Mouse (Mus musculus): ENCODE measurements around the gene Ski.

The Ski gene

DNA sequence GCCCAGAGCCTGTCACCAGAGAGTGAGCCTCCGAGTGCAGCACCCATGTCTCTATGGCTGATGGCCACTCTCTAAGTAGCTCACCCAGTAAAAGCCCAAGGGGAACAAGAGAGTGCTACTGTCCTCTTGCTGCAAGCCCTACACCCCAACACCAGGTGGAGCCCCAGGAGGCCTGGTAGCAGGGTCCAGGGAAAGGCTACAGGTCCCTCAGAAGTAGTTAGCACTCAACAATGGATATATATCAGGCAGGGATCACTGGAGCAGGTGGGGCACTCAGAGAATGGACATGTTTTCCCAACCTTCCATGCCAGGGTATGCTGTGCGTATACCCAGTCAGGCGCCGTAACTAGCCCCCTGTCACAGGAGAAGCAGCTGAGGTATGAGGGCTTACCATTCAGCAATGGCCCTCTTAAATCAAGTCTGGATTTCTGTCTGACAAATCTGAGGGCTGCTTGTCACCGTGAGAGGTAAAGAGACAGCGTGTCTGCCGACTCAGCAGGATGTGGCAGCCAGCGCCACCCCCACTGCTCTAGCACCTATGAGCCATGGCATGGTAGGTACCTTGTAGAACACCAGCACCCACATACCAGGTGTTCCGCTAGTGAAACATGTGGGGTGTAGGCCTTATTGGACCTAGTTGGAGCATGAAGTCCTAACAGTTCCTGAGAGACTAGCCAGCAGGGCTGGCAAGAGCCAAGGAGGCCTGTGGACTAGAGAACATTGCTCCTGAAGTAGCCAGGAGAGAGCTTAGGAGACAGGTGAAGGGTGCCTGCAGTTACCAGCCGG, 93.1 kb downstream of the Ski start:
- 67% methylated on average over 10 of the region's 10 CpGs for WGBS

DNA sequence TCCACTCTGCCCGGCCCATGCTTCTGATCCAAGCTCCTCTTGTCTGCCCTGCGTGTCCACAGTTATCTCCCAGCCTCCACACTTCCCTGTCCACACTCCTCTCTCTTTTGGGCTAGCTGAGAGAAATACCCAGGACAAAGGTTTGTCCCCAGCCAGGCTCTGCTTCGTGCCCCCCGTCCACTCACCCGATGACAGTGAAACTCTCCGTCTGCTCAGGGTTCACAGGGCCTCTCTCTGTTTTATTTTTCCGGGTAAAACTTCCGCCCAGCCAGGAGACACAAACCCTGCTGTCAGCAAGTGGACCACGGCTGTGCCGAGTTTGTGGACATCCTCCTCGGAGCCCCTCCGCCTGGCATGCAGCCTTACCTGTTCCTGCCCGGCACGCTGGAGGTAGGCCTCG, 94.0 kb downstream of the Ski start:
- WGBS = 96% methylated on average over 15 of the region's 15 CpGs

DNA sequence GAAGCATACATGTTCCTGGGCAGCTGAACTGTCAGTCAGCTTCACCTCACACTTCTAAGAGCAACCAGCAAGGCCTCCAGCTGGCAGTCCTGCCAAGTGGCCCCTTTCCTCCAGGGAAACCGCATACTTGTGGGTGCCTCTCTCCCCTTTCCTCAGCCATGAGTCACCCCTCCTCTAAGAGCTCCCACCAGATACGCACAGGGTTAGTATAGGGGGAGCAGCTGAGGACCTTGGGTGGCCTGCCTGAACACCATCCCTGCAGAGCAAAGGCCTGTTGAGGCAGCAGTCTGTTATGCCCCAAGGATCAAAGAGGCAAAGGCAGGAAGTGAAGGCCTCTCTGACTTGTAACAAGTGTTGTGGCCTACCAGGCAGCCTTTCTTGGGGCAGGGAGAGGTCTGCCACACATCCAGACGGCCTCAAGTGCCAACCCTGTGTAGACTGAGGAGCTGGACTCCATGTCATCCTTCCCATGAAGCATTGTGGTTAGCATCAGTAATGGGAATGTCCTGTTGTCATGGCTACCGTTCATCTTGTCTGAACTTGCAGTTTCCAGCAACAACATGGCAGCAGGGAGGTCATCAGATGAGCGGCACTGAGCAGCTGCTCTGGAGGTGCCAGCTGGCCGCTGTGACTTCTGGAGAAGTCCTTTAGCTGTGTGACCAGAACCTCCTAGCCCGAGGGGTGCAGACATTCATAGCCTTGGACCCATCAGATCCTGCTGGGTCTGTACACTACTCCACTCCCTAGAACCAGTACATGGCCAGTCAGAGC, 95.6 kb downstream of the Ski start:
- 82% methylated on average over 7 of the region's 7 CpGs for WGBS

DNA sequence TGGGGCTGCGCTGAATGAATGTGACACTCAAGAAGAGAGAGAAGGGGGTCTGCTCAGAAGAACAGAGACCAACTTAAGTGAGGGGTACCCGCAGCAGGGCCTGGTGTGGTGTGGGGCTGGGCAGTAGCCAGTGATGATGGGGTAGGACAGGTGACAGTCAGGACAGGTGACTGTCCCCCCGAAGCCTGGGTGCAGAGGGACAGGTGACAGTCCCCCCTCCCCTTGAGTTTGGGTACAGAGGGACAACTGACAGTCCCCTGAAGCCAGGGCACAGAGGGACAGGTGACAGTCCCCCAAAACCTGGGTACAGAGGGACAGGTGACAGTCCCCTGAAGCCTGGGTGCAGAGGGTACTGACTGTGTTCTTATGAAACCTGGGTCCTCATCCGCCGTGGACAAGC, 96.2 kb downstream of the Ski start:
- WGBS = 97% methylated on average over 5 of the region's 5 CpGs

DNA sequence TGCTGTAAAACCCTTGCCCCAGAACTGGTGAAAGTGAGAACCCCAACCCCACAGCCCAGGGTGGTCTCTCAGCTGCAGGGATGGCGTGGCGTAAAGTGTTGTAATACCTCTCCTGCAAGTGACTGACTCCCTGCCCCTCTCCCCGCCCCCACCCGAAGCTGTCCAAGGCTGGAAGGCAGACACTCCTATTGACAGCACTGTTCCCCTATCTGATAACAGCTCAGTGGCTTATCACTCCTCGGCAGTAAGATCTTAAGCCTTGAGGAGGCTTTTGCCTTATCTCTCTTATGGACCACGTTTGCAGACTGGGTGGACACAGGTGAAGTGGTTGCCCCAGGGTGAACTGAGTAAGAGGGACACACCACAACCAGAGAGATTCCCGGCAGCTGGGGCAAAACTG, 97.1 kb downstream of the Ski start:
- 91% methylated on average over 7 of the region's 7 CpGs for WGBS

DNA sequence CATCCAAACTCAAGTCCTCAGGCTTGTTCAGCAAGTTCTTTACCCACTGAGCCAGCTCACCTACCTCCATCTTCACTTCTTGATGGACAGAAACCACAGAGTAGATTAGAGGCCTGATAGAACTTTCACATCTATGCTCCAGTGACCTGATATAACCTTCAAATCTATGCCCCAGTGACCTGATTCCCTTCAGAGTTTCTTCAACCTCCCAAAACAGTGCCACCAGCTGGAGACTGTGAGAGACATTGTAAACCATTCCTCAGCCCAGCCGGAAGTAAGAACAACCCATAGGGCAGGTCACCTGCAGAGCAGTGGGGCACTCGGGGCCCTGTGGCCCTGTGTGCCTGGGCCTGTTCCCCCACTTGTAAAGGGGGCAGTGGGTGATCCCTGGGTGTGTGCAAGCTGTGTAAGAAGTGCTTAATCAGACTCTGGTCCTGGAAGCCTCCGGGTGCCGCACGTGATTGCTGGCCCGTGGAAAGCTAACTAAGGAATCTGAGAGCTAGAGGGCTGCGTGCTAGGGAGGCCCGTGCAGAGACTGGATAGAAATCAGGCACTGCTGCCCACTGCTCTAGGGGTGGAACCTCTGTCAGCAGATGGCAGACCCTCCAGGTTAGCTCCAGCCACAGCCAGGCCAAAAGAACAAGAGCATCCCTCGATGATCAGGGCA, 98.4 kb downstream of the Ski start:
- WGBS = 92% methylated on average over 9 of the region's 9 CpGs

DNA sequence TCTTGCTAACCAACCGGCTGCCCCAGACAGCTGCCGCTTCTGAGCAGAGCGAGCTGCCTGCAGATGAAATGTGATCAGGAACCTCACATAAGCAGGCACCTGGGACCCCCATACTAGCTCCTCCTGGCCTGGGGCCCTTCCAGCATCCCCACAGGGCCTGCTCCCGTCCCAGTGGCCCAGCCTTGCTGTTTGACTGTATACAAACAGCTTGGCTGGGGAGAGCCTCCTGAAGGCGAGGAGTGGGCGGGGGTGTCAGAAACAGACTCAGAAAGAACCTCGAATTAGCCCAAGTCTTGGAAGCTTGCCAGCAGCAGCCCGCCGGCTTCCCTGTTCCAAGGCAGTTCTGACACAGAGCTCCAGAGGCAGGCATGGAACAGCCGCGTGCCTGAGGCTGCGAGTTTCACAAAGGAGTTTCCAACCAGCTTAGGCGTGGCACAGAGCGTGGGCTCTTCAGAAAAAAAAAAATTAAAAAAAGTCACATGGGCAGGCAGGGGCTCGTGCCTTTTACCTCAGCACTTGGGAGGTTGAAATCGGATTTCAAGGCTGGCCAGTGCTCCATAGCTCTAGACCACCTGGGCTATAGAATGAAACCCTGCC, 99.8 kb downstream of the Ski start:
- 15% methylated on average over 16 of the region's 16 CpGs for WGBS

DNA sequence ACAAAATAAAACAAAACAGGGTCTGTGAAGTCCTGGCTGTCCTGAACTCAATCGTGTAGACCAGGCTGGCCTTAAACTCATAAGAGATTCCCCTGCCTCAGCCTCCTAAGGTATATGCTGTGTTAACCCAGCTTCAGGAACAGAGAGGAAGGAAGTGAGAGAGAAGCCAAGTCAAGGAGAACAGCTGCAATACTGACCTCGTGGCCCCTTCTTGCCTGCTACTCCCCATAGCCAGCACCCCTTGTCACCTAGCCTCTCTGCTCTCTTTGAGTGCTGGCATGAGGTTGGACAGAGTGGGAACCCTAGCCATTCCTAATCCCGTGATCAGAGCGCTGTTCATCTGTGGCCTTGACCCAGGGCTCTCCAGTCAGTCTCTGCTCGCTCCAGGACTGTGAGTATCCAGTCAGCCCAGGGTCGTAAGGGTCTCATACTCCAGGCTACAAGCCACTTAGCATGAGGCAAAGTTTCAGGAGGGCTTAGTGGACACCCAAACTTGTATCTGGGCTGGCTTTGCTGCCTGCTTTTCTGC, 100.4 kb downstream of the Ski start:
- 73% methylated on average over 6 of the region's 6 CpGs for WGBS

DNA sequence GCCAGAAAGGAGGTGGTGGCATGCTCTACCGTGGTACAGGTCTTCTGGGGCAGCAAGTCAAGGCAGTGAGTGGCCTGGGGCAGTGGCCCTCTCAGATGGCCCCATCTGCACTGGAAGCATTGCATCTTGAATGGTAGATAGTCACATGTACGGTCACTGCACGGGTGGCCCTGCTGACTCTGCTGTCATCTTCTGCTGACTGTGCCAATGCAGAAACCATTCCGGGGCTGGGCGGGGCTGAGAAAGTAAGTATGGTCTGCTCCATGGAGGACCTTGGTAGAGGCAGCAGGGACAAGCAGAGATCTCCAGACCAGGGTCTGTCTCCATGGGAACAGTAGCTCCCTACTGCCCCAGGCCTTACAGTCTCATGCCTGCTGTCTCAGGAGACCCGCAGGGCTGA, 101.2 kb downstream of the Ski start:
- 91% methylated on average over 6 of the region's 6 CpGs for WGBS

DNA sequence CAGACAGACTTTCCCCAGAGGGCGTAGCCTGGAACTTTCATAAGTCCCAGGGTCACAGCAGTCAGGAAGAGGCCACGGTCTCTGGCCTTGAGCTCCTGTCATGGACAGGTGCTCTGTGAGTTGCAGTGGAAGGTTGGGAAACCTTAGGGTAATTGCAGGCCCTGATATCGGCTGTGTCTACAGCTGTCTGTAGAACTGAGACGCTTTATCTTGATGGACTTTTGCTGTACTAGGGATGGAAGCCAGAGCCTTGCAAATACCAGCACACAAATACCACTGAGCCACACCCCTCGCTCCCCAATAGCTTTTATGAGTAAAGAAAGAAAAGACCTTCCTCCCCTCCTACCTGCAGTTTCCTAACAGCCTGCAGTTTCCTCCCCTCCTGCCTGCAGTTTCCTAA, 101.8 kb downstream of the Ski start:
- WGBS = 93% methylated on average over 5 of the region's 5 CpGs

DNA sequence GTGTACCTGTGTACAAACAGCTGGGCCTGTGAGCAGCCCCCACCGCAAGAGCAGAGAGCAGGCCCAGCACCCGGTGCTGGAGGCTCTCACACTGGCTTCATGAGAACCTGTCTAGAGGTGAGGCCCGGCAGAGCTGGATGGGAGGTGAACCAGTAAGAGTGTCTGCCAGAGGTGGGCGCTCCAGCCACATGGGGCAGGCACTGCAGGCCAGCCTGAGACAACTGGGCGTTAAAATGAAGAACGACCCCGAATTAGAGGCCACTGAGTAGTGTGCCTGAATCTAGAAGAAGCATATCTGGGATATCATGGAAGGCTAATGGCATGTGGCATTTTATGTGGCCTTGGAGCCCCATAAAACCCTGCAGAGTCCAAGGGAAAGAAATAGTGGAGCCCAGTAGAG, 102.4 kb downstream of the Ski start:
- 92% methylated on average over 7 of the region's 7 CpGs for WGBS

DNA sequence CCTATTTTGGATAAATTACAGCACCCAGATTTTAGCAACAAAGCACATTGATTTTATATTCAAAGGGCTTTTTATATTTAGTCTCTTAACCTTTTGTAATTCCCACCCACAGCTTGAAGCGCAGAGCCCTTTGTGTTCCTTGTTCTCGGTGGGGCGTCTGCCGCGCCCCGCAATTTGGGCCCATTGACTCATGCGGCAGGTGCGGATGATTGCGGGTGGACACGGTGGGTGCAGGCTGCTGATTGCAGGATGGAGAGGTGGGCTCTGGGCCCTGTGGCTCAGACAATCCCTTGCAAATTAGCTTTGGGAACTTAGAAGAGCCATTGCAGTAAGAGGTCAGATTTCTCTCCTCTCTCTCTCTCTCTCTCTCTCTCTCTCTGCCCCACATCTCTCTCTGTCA, 104.1 kb downstream of the Ski start:
- 75% methylated on average over 10 of the region's 10 CpGs for WGBS

DNA sequence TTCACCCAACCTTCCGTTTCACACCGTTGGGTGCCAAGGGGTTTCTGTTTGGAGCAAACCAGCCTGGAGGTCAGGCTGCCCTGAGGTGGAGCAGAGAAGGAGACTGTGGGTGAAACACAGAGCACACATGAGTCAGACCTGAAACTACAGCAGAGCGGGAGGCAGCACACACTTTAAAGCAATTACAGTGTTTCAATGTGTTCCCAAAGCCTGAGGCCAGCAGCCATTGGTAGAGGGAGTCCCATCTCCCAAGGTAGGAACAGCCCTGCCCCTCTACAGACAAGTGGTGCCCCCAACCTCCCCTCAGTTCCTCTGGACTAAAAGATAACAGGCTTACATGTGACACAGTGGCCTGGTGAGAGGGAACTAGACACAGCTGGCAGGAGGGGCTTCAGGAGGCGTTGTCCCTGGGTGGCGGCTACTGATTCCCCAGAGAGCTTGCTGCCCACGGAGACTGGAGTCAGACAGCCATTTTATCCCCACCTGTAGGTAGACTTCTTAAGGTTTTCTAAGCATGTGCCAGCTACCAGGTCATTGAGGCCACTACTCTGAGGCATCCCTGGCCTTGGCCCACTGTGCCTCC, 104.9 kb downstream of the Ski start:
- 92% methylated on average over 6 of the region's 6 CpGs for WGBS

DNA sequence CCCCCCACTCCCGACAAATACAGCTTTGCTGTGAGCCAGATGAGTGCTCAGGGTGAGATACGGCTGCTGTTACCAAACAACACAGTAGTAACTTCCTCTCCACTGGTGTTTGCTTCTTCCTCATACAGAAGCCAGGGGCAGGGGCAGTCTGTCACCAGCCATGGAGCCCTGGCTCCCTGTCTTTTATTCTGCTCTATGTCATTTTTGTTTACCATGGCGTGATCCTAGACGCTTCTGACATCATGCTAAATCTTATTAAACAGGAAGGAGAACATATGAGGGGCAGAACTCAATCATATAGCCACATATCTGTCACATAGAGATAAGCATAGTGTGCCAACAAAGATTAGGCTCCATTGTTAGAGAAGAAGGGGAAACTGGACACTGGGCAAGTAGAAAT, 105.8 kb downstream of the Ski start:
- 86% methylated on average over 4 of the region's 4 CpGs for WGBS

DNA sequence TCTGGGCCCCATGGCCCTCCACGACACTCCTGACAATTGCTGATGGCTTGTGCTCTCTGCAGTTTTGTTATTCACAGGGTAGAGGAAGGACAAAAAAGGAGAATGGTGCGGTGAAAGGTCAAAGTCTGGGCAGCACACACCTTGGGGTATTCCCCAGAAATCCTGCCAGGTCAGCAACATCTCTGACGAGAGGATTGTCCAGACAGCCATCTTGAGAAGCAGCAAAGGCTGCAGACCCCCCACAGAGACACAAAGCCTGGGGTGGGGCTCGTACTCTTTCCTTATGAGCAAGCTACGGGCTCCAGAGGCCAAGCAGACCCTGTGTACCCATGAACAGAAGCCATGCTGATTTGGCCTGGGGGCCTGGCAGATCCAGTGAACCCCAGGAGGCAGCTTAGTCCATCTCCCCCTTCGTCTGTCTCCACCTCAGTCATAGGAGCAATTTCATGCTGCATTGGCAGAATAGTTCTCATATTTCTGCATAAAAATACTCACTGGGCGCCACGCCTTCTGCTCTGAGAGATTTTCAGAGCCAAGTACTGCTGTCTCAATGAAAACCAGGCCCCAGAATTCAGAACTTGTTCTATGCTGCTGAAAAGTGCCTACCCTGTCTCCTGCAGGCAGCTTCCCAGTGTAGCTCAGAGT, 108.5 kb downstream of the Ski start:
- WGBS = 61% methylated on average over 8 of the region's 8 CpGs

DNA sequence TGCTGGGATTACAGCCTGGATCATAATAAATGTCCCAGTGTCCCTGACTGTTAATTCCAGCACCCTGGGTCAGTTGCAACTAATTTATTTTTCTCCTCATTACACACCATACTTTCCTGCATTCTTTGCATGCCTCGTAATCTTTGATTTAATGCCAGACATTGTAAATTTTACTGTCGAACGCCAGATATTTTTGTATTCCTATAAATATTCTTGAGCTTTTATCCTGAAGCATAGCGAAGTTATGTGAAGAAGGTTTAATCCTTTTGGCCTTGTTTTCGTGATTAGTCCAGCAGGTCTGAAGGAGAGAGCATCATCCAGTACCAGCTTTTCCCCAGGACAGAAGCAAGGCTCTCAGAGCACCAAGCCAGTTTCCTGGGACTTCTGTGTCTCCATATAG, 112.9 kb downstream of the Ski start:
- 78% methylated on average over 5 of the region's 5 CpGs for WGBS

DNA sequence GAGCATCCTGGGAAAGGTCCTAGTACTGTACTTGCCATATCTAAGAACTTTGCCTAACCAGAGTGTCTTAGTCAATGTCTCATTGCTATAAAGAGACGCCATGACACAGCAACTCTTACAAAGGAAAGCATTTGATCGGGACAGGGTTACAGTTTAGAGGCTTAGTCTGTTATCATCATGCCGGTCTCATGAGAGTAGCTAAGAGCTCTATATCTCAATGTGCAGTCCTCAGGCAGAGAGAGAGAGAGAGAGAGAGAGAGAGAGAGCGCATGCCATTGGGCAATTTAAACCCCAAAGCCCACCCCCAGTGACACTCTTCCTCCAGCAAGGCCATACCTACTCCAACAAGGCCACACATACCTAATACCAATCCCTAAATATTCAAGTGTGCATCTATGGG, 114.5 kb downstream of the Ski start:
- WGBS = 93% methylated on average over 4 of the region's 4 CpGs

Measured in cerebral cortex, adult 2 months (tissue).